Mouse (Mus musculus): ENCODE data around the gene Oas1d. TPM values are rescaled to one million over a fixed set of nuclear protein-coding genes. Genes with fewer than 3 reads are reported as not detected.
"Not testable (repeated sequence)": the region's sequence is repeated elsewhere in the genome, so short reads cannot be mapped to it uniquely, and the experiment has no call there.

Oas1d gene
- polyA plus RNA-seq, 1 experiment from 2014 or later, result not detected

DNA sequence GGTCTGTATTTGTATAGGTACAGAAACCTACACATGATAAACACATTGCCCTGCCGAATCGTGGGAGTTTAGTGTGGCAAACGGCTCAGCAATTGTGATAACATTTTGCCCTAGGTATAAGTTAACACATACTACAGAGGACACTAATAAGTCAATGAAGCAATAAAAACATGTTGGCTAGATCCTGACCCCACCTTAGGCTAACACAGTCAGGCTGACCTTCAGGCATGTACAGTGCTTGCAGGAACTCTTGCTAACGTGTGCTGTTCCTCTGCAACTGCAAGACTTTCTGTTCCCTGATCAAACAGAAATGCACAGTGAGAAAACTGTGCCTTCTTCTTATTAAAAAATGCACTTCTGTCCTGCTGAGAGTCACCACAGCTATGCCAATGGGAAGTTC is 9.6 kb downstream of the Oas1d start:
- Histone ChIP-seq H3K79me2 (ENCODE audit: inconsistent target) (no peaks in the 10 kb centered on the region), H3K4me3 (ENCODE audit: inconsistent target) (no peak overlapping the region), H3K36me3 (ENCODE audit: inconsistent target) (no peaks in the 10 kb centered on the region), H3K27ac (no peak overlapping the region)
- 70% methylated on average over 4 of the region's 4 CpGs for WGBS (ENCODE audit: missing documents)

DNA sequence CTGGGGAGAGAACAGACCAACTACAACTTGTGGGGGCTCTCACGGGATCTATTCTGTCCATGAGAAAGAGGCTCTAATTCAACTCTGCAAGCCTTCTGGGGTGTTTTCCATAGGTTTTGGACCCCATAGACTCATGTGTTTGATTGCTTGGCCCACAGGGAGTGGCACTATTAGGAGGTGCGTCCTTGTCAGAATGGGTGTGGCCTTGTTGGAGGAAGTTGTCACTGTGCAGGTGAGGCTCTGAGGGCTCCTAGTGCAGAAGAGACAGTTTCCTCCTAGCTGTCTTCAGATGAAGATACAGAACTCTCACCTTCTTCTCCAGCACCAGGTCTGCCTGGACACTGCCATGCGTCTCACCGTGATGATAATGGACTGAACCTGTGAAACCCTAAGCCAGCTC is 10.2 kb downstream of the Oas1d start:
- not testable (repeated sequence) for H3K4me3 ChIP-seq (ENCODE audit: inconsistent target); H3K79me2 ChIP-seq (ENCODE audit: inconsistent target); H3K36me3 ChIP-seq (ENCODE audit: inconsistent target); H3K27ac ChIP-seq
- 88% methylated on average over 3 of the region's 4 CpGs for WGBS (ENCODE audit: missing documents)

DNA sequence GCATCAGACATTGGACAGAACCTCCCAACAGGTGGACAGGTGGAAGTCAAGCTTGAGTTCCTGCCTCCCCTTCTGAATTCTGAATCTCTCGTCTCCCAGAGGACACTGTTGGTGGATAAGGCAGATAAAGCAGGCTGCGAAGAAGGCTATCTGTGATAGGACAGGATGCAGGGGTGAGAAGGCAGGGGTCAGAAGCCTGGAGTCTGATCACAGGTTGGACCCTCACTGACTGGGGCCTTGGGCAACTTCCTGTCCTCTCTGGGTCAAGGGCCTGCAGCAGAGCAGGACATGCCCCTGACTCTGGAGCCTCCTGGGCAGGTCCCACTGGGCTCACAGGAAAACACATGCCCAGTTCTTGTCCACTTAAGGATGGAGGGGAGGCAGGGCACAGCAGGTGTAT is 12.0 kb downstream of the Oas1d start:
- H3K27ac ChIP-seq; H3K36me3 ChIP-seq (ENCODE audit: inconsistent target); H3K79me2 ChIP-seq (ENCODE audit: inconsistent target); H3K4me3 ChIP-seq (ENCODE audit: inconsistent target): not testable (repeated sequence)
- WGBS (ENCODE audit: missing documents), result 76% methylated on average over 2 of the region's 2 CpGs

DNA sequence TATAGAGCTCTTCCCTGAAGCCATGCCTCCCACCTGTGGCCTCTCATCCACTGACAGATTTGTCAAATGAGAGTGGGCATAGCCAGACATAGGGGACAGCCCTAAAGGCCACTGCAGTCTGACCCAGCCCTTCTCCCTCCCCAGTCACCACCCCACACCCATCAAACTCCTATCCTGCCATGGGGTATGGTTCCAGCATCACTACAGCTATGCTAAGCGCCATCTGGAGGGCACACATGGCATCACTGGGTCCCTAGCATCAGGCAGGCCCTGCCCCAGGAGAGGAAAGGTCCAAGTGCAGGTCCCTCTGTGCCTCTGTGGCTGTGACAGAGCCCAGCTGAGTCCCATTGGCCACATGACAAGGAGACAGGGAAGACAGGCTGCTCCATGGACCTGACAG is 12.7 kb downstream of the Oas1d start:
- Histone ChIP-seq H3K36me3 (ENCODE audit: inconsistent target) (no peaks in the 10 kb centered on the region), H3K79me2 (ENCODE audit: inconsistent target) (no peaks in the 10 kb centered on the region), H3K4me3 (ENCODE audit: inconsistent target) (no peak overlapping the region), H3K27ac (no peak overlapping the region)
- 8% methylated on average over 1 of the region's 1 CpGs for WGBS (ENCODE audit: missing documents)

DNA sequence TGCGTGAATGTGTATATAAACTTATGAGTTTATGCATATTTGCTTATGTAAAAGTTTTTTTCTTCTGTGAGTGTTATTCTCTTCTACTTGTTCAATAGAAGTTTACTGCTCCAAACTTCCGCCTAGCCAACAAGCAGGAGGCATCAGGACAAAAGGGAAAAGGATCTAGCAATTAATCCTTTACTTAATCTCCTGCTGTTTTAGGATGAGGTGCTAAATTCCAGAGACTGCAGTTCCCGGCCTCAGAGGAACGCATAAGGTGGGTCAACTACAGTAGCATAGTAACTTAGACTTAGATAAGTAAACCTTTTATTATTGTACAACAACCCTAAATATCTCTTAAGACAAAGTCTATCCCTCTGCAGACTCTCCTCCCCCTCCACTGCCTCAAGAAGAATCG is 19.6 kb downstream of the Oas1d start:
- no peak overlapping the region for H3K27ac ChIP-seq
- H3K4me3 ChIP-seq (ENCODE audit: inconsistent target), result no peak overlapping the region
- no peaks in the 10 kb centered on the region for H3K36me3 ChIP-seq (ENCODE audit: inconsistent target)
- WGBS (ENCODE audit: missing documents), result 44% methylated on average over 4 of the region's 5 CpGs
- H3K79me2 ChIP-seq (ENCODE audit: inconsistent target), result no peaks in the 10 kb centered on the region

DNA sequence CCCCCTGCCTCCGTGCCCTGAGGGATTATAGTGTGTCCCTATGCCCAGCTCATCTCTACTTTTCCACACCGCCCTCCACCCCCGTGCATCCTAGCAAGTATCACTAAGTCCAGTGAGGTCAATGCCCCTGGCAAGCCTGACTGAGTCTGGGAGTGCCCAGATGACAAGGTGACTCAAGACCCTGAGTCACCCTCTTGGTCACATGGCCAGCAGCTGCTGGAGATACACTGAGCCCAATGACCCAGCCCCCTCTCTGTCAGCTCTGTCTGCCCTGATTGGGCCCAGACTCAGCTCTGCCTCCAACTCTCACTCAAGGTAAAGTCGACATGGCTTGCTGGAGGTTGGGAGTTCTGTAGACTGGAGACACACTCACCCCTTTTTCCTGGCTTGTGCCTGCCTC is 23.5 kb downstream of the Oas1d start:
- H3K4me3 ChIP-seq (ENCODE audit: inconsistent target), result no peak overlapping the region
- 70% methylated on average over 2 of the region's 4 CpGs for WGBS (ENCODE audit: missing documents)
- no peaks in the 10 kb centered on the region for H3K36me3 ChIP-seq (ENCODE audit: inconsistent target)
- H3K27ac ChIP-seq, result no peak overlapping the region
- no peaks in the 10 kb centered on the region for H3K79me2 ChIP-seq (ENCODE audit: inconsistent target)

DNA sequence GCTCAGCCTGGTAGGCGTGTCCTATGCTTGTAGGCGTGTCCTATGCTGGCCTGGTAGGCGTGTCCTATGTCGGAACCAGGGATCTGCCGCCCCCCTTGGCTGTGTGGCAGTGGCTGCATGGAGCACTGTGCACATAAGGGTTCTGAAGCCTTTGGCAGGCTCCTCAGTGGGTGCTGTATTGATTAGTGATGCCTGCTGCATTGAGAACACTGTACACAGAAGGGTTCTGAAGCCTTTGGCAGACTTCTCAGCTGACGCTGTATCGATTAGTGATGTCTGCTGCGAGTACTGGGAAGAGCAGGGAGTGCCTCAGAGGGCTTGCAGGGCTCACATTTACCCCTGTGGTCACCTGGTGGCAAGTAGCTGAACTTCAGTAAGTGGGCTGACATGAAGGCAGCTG is 24.2 kb downstream of the Oas1d start:
- WGBS (ENCODE audit: missing documents), result 49% methylated on average over 8 of the region's 8 CpGs
- H3K4me3 ChIP-seq (ENCODE audit: inconsistent target), result no peak overlapping the region
- H3K36me3 ChIP-seq (ENCODE audit: inconsistent target), result no peaks in the 10 kb centered on the region
- no peaks in the 10 kb centered on the region for H3K79me2 ChIP-seq (ENCODE audit: inconsistent target)
- H3K27ac ChIP-seq, result no peak overlapping the region

DNA sequence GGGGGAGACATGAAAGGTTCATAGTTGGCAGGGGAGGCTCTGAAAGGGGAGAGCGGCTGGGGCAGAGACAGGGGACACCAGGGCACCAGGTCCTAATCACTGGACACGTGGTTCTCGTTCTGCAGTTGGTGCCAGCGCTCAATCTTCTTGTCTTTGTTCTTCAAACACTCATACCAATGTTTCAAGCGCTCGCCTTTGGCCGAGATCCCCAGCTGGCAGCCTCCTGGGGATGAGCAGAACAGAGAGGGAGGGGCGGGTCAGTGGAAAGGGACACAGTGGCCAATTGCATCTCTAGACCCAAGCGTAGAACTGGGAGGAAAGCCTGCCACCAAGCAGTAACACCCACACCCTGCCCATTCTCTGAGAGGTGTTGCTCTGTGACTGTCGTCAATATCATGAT is 27.7 kb downstream of the Oas1d start:
- WGBS (ENCODE audit: missing documents), result 84% methylated on average over 9 of the region's 10 CpGs
- Histone ChIP-seq H3K27ac (no peak overlapping the region), H3K36me3 (ENCODE audit: inconsistent target) (no peaks in the 10 kb centered on the region), H3K4me3 (ENCODE audit: inconsistent target) (no peak overlapping the region), H3K79me2 (ENCODE audit: inconsistent target) (no peaks in the 10 kb centered on the region)

DNA sequence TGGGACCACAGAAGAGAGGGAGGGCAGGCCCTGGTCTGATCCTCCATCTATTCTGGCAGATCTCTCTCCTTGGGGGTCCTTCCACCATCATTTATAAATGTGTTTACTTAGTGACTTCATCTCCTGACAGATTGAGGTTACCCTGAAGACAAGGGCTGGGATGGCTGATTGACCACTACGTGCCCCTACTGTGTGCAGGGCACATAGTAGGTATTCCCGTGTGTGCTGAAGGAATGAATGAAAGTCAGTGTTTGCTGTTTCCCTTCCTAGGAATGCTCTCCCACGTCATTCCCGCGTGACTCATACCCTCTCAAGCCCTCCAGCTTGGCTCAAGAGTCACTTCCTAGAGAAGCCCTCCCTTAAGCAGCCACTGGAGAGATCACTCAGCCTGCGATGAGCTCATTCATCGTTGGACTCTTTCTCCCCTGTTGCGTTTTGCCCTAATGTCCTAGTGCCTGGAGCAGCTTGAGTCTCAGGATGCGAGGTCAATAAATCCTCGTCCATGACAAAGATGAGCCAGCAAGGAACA is 38.0 kb downstream of the Oas1d start:
- no peak overlapping the region for H3K27ac ChIP-seq
- 69% methylated on average over 10 of the region's 10 CpGs for WGBS (ENCODE audit: missing documents)
- no peaks in the 10 kb centered on the region for H3K79me2 ChIP-seq (ENCODE audit: inconsistent target)
- no peak overlapping the region for H3K4me3 ChIP-seq (ENCODE audit: inconsistent target)
- H3K36me3 ChIP-seq (ENCODE audit: inconsistent target), result no peaks in the 10 kb centered on the region

DNA sequence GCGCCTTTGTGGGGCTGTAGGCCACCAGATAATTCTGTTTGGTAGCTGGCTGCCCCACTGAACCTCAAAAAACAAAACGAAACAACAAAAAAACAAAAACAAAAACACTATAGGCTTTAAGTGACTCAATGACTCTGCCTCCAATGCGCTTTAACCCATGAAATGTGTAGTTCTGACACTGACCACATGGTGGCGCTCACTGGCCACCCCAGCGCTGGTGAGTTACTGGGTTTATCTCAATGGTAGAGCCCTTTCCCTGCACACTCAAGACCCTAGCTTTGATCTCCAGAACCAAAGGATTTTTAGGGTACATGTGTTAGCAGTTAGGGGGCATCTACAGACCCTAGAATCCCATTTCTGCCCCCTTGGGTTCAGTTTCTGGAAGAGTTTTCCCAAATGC is 39.6 kb downstream of the Oas1d start:
- H3K27ac ChIP-seq, result no peak overlapping the region
- no peaks in the 10 kb centered on the region for H3K79me2 ChIP-seq (ENCODE audit: inconsistent target)
- no peaks in the 10 kb centered on the region for H3K36me3 ChIP-seq (ENCODE audit: inconsistent target)
- H3K4me3 ChIP-seq (ENCODE audit: inconsistent target), result no peak overlapping the region
- WGBS (ENCODE audit: missing documents), result 20% methylated on average over 5 of the region's 5 CpGs

DNA sequence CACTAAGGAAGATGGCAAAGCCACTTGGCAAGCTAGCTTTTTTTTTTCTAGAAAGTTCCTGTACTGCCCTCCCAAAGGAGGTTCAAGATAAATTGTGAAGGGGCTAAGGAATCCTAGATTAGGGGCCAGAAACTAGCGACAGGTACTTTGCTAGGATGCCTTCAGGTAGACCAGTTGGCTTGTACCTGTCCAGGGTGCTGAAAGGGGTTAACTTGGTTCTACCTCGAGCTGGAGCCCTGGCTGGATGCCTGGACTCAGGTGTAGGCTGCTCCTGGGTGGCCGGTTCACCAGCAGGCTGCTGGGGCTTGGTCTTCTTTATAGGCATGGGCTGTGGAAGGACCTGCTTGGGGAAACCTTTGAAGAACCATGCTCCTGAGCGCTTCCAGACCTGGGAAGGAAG is 46.7 kb downstream of the Oas1d start:
- H3K4me3 ChIP-seq (ENCODE audit: inconsistent target), result no peak overlapping the region
- H3K79me2 ChIP-seq (ENCODE audit: inconsistent target), result no peaks in the 10 kb centered on the region
- WGBS (ENCODE audit: missing documents), result 43% methylated on average over 4 of the region's 4 CpGs
- H3K27ac ChIP-seq, result no peak overlapping the region
- H3K36me3 ChIP-seq (ENCODE audit: inconsistent target), result no peaks in the 10 kb centered on the region

DNA sequence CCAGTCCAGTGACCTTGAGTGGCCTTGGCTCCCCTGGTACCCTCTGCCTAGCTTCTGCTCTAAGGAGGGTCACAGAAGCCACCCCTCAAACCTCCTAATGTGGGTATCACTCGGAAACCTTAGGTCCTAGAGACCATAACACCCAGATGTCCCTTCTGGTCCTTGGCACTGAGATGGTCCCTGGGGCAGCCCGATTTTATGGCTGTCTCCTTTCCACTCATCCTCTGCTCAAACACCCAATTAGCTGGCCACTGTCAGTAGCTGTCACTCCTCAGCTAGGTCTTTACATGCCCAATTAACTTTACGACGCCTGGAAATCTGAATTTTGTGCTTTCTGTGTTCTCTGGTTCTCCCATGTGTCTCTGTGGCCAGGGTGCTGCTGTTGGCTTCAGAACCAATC is 51.8 kb downstream of the Oas1d start:
- Histone ChIP-seq H3K27ac (no peak overlapping the region), H3K79me2 (ENCODE audit: inconsistent target) (no peaks in the 10 kb centered on the region)
- 86% methylated on average over 4 of the region's 4 CpGs for WGBS (ENCODE audit: missing documents)

DNA sequence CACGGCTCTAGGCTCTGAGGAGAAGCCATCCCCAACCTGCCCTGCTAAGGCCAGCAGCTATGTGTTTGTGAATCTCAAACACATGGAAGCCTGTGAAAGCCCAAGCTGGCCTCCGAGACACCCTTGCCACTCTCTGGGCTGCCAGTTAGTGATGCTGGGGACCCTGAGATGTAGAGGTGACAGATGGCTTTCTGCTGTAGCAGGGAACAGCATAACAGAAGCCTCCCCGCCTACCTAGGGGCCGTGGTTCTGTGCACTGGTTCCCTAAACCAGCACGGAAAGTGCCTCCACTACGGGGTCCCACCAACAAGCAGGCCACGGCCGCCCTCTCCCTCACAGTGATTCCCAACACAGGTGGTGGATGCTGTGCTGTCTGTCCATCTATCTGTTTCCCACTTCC is 52.6 kb downstream of the Oas1d start:
- Histone ChIP-seq H3K36me3 (ENCODE audit: inconsistent target) (no peaks in the 10 kb centered on the region), H3K27ac (no peak overlapping the region), H3K79me2 (ENCODE audit: inconsistent target) (no peaks in the 10 kb centered on the region), H3K4me3 (ENCODE audit: inconsistent target) (no peak overlapping the region)
- 82% methylated on average over 8 of the region's 8 CpGs for WGBS (ENCODE audit: missing documents)

More for the DNA sequence above, 51.8 kb downstream of the Oas1d start:
- Histone ChIP-seq H3K36me3 (ENCODE audit: inconsistent target) (no peaks in the 10 kb centered on the region), H3K4me3 (ENCODE audit: inconsistent target) (no peak overlapping the region)

DNA sequence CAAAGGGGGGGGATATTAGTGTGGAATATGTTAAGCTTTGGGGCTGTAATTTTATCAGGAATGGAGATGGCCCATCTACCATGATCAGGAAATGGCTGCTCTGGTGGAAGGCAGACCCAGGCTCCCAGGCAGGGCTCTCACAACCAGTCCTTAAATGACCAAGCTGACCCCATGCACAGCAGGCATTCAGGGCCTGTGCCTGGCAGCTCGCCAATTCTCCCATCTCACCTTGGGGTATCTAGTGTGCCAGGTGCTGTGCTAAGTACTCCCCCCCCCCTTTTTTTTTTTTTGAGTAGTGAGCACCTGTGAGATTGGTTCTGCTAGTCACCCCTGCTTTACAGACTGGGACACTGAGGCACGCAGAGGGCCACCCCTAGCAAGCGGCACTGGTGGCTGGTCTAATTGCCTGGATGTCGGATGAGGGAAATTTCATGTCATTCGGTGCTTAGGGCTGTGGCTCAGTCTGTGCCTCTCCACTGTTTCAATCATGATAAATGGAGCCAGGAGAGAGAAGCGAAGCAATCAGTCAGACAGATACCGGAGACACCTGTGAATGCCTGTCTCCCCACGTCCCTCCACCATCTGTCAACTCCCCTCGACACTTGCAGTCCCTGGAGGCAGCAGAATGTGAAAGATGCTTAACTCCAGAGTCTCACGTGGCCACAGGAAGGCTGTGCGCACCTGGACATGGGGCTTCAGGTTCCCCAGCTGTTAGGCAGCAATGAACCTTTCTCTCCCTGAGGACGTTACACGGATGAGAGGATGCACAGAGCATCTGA is 53.2 kb downstream of the Oas1d start:
- Histone ChIP-seq H3K27ac (no peak overlapping the region), H3K36me3 (ENCODE audit: inconsistent target) (no peaks in the 10 kb centered on the region), H3K4me3 (ENCODE audit: inconsistent target) (no peak overlapping the region), H3K79me2 (ENCODE audit: inconsistent target) (no peaks in the 10 kb centered on the region)
- WGBS (ENCODE audit: missing documents), result 81% methylated on average over 13 of the region's 13 CpGs

DNA sequence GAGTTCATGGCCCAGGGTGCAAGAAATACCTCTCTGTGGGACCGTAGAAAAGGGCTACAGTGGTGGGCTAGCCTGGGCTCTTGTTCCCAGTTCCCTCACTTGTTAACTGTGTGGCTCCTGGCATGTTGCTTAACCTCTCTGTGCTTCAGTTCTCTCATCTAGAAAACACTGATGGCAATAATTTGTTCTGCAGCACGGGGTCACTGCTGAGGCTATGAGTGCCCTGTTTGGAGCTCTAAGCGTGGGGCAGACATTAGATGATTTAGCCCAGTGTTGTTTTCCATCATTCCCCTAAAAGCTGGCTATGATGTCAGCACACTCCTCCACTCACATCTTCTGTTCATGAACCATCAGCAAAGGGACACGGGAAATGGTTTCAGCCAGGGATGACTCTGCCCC is 53.8 kb downstream of the Oas1d start:
- 78% methylated on average over 4 of the region's 4 CpGs for WGBS (ENCODE audit: missing documents)
- no peak overlapping the region for H3K27ac ChIP-seq

DNA sequence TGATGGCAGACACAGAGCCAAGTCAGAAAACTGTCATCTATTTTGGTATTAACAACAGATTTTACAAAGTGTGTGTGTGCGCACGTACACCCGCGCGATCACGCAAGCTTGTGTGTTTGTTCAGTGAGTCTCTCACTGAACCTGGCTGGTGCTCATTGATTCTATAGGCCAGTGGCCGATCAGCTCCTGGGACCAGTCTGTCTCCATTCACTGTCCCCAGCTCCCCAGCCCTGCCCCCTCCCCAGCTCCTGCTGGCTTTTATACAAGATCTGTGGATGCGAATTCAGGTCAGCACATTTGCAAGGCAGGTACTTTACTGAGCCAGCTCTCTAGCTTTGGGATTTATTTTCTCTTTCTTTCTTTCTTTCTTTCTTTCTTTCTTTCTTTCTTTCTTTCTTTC is 54.5 kb downstream of the Oas1d start:
- Histone ChIP-seq H3K79me2 (ENCODE audit: inconsistent target) (no peaks in the 10 kb centered on the region), H3K4me3 (ENCODE audit: inconsistent target) (no peak overlapping the region), H3K27ac (no peak overlapping the region), H3K36me3 (ENCODE audit: inconsistent target) (no peaks in the 10 kb centered on the region)
- WGBS (ENCODE audit: missing documents), result 77% methylated on average over 6 of the region's 8 CpGs

More for the DNA sequence above, 53.8 kb downstream of the Oas1d start:
- Histone ChIP-seq H3K4me3 (ENCODE audit: inconsistent target) (no peak overlapping the region), H3K79me2 (ENCODE audit: inconsistent target) (no peaks in the 10 kb centered on the region), H3K36me3 (ENCODE audit: inconsistent target) (no peaks in the 10 kb centered on the region)
